Mouse (Mus musculus) erythroblast, adult 5-6 weeks (primary cell): Measurements from ENCODE around the gene Atp6v1g2. TPM values are rescaled to one million over a fixed set of nuclear protein-coding genes. Genes with fewer than 3 reads are reported as not detected.

Experiments
- ATAC-seq: replicated peaks from 2 replicates; pipeline ENCODE4 v1.8.0; 2016; ENCODE audit warnings: moderate number of reproducible peaks, mild to moderate bottlenecking, moderate TSS enrichment, inconsistent platforms; ENCODE audit not compliant: poor library complexity, low FRiP score, severe bottlenecking
- total RNA-seq, 2 experiments: library from RNA; stranded (forward) in 1 of 2; stranded (reverse) in 1 of 2; fragments of 150-400 nt in 1 of 2; fragments of 200-764, 138-1000 nt in 1 of 2; gene quantifications; 2 replicates each; pipeline versions ENCODE4 v1.2.3 to v1.2.4; 2015 to 2017; ENCODE audit warnings: low replicate concordance in 2 of 2

The Atp6v1g2 gene
- total RNA-seq, 2 experiments from 2014 or later, result 2.7 to 3.8 TPM

DNA sequence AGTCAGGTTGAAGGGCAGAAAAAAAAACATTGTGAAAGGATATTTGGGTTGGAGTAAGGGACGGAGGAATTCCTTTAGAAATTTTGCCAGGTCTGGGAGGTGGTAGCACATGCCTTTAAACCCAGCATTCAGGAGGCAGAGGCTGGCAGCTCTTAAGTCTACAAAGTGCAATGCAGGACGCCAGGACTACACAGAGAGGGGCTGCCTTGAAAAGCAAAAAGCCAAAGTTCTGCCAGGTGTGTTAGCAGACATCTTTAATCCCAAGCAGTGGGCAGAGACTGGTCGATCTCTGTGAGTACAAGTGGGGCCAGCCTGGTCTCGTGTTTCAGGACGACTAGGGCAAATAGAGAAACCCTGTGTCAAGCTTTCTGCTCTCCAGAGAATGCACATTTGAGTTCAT is 18.5 kb downstream of the Atp6v1g2 start:
- no peak for ATAC-seq

DNA sequence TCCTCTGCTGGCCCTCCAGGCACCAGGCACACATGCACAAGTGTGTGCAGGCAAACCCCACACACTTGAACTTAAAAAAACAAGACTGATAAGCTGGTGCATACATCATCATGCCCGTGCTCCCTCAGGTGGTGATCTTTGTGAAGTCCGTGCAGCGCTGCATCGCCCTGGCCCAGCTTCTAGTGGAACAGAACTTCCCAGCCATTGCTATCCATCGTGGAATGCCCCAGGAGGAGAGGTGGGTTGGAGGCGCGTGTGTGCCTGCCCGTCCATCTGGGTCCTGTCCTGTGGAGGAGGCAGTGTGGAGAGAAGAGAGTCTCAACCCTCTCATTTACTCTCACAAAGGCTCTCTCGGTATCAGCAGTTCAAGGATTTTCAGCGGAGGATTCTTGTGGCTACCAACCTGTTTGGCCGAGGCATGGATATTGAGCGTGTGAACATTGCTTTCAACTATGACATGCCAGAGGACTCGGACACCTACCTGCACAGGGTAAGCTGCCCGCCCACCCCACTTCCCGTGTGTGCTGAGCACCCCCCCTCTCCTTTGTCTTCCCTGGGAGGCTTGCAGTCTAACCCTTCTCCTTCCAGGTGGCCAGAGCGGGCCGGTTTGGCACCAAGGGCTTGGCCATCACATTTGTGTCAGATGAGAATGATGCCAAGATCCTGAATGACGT is 19.3 kb downstream of the Atp6v1g2 start:
- no peak for ATAC-seq

DNA sequence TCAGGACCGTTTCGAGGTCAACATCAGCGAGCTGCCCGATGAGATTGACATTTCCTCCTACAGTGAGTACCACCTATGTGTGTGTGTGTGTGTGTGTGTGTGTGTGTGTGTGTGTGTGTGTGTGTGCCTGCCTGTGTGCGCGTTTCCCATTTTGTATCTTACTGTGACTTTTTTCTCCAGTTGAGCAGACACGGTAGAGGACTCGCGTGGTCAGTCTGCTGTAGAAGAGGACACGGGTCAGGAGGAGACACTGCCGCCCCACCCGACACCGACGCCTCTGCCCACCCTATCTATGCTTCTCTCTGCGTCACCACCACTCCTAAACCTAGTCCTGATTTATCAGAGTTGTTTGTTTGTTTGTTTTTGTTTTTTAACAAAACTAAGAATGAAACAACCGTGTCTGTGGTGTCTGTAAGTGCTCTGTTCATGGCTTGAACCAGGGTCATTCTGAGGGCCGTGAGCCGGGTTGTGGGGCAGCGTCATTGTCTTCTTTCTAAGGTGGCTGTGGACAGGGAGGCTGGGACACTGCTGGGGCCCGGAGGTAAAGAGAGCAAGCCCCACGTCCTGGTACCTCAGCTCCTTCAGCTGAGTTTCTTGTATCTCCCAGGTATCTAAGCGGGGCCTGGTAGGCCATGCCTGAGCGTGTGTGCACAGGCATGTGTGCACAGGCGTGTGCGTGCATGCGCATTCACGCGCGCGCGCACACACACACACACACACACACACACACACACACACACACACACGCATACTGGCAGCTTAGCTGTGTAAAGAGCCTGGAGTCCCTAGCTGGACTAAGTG is 20.0 kb downstream of the Atp6v1g2 start:
- no peak for ATAC-seq

DNA sequence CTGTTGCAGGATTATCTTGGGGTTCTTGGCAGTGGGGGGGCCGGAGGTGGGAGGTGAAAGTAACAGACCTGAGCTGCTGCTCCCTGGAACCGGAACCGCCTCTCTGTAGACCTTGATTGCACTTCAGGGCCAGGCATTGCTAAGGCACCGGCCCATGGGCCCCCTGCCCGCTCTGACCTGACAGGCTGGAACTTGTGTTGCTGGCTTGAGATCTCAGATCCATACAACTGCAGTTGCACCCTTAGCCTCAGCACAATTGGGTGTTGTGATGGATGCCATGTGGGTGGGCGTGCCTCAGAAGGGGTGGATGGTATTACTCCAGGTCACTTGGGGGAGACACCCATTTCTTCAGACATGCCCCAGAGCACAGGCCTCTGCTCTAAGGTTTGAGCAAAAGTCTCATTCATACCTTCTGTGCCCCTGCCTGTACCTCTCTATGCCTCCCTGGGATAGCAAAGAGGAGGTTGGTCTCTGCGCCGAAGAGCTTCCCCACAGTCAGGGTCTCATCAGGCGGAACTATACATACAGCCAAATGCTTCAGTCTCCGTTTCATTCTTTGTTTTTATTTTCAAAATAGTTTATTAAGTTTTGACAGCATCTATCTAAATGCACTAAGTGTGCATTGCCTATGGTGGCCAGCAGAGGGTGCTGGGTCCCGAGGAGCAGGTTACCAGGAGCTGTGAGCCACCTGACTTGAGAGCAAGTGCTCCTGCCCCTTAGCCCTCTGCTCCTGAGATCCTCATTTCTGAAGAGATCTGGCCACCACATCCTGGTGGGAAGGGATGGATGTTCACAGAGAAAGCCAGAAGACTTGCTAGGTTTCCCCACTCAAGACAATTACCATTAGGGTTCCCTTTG is 21.0 kb downstream of the Atp6v1g2 start:
- peak; percentile 69 for ATAC-seq

DNA sequence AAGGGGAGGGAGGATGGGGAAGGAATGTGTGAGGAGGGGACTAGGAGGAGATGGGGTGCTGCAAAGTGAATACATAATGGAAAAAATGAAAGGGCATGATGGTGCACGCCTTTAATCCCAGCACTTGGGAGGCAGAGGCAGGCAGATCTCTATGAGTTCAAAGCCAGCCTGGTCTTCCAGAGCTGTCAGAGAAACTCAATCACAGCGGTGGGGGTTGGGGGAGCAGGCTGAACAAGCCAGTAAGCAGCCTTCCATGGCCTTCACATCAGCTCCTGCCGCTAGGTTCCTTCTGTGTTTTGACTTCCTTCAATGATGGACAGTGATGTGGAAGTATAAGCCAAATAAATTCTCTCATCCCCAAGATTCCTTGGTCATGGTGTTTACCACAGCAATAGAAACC is 21.8 kb downstream of the Atp6v1g2 start:
- ATAC-seq, result no peak

DNA sequence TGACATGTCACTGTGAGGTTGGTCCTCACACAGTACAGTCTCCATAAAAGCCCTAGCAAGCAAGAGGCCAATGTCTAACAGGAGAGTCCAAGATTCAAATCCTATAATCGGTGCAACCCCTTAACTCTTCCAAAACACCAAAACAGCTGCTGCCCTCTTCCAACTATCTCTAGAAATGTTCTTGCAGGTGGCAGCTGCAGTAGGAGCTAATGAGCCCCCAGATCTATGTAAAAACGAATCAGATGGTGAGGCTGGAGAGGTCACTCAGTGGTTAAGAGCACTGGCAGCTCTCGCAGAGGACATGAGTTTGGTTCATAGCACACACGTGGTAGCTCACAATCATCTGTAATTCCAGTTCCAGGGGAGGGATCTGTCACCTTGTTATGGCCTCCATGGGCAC is 22.2 kb downstream of the Atp6v1g2 start:
- ATAC-seq, result no peak

DNA sequence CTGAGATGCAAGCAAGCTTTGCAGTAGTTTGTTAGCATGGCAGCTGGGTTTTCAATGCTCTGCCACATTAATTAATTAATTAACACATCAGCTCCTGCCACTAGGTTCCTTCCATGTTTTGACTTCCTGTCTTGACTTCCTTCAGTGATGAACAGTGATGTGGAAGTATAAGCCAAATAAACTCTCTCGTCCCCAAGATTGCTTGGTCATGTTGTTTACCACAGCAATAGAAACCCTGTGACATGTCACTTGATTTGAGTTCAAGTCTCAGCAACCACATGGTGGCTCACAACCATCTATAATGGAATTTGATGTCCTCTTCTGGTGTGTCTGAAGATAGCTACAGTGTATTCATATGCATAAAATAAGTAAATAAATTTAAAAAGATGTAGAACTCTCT is 23.9 kb downstream of the Atp6v1g2 start:
- ATAC-seq, result peak; percentile 60

DNA sequence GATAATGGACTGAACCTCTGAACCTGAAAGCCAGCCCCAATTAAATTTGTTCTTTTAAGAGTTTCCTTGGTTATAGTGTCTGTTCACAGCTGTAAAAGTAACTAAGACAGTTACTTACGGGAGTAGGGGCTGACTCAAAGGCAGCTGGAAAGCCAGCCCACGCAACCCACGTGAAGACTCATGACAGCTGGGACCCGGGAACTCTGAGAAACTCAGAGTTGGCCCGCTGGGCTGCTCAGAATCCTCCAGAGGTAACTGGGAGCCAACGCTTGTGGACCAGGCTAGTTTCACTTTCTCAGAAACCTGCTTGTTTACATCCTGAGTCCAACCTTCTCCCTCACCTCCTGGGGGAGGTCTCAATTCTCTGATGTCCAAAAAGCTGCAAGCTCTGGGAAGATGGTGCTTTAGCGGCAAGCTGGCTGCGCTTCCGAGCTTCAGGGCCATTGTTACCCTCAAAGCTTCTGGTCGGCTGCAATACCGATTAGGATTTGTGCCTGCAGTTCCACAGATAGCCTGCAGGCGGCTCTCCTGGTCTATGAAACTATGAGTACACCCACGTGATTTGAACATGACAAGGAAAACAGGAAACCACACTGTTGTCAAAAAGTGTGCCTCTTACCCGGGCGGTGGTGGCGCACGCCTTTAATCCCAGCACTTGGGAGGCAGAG is 24.5 kb downstream of the Atp6v1g2 start:
- ATAC-seq, result peak; percentile 68

DNA sequence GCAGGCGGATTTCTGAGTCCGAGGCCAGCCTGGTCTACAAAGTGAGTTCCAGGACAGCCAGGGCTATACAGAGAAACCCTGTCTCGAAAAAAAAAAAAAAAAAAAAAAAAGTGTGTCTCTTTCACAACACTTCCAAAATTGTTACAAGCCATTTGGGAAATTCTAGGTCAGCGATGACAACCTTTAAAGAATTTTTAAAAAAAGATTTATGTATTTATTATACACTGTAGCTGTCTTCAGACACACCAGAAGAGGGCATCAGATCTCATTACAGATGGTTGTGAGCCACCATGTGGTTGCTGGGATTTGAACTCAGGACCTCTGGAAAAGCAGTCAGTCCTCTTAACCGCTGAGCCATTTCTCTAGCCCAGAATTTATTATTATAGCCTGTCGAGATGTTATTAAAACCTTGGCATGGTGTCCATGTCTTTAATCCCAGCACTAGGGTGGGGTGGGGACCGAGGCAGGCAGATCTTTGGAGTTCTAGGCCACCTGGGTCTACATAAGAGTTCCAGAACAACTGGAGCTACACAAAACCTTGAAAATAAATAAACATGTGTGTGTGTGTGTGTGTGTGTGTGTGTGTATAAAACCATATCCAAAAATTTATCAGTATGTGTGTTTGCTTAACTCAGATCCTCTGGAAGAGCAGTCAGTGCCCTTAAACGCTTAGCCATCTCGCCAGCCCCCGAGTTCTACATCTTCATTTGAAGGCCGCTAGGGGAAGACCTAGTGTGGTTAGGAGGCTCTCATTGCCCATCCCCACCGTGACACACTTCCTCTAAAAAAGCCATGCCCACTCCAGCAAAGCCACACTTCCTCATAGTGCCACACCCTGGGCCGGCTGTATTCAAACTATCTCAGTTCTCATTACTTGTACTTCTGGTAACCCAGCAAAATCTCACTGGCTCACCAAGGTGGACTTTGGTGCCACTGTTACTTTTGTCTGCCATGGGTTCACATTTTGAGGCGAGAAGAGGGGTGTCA is 25.3 kb downstream of the Atp6v1g2 start:
- no peak for ATAC-seq

DNA sequence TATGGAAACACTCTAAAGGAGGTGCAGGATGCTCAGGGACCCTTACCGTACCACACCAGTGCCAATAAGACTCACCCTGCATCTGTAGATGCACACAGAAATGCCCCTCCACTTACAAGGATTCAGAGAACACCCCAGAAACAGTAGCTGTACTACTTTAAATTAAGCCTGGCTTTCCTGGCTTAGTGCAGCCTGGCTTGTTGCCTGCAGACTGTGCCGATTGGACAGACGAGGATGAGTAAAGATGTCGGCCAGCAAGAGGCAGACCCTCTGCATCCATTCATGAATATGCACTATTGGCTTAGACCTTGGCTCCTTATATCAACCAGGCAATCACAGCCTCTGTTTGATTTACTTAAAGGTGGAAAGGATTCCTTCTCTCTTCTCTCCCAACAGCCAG is 26.2 kb downstream of the Atp6v1g2 start:
- no peak for ATAC-seq

DNA sequence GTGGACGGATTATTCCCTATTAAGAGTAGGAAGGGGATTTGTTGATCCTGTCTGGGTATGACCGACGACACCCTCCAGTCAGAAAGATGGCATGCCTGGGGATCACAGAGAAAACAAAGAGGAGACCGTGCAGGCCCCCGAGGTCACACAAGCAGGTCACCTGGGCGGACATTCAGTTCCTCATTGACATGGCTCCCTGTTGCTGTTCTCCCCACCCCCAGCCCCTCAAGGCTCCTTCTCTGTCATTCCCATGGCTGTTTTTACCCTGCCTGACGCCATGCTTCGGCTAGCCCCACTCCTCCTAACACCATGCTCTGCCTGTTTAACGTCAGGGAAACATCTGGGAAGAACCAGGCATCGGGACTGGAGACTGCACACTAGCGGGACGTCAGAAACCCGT is 28.2 kb downstream of the Atp6v1g2 start:
- ATAC-seq, result no peak

DNA sequence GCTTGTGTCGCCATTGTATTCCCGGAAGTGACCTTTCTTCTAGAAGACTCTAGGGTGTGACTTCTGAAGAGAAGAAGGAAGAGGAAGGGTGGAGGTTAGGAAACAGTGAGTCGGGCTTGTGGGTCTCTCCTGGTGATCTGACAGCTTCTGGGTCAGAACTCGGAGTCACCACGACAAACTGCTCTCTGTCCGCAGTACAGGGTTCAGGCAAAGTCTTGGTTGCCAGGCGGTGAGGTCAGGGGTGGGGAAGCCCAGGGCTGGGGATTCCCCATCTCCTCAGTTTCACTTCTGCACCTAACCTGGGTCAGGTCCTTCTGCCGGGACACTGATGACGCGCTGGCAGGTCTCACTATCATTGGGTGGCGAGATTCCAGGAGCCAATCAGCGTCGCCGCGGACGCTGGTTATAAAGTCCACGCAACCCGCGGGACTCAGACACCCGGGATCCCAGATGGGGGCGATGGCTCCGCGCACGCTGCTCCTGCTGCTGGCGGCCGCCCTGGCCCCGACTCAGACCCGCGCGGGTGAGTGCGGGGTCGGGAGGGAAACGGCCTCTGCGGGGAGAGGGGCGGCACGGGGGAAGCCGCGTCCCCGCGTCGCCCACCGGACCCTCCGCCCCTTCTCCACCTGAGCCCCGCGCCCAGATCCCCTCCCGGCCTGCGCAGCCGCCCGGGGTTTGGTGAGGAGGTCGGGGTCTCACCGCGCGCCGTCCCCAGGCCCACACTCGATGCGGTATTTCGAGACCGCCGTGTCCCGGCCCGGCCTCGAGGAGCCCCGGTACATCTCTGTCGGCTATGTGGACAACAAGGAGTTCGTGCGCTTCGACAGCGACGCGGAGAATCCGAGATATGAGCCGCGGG is 29.4 kb downstream of the Atp6v1g2 start, which contains the start of gene H2-D1:
H2-D1 (plus strand) TSS at position 67 of the 859 bp plus-strand sequence.
- ATAC-seq, result peak; percentile 93

DNA sequence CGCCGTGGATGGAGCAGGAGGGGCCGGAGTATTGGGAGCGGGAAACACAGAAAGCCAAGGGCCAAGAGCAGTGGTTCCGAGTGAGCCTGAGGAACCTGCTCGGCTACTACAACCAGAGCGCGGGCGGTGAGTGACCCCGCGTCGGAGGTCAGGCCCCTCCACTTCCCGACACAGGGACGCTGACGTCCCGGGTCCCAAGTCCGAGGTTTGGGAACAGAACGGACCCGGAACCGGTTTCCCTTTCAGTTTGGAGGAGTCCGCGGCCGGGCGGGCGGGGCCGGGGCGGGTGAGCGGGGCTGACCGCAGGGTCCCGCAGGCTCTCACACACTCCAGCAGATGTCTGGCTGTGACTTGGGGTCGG is 30.0 kb downstream of the Atp6v1g2 start:
- ATAC-seq, result no peak; the same call in 1 of the 2 replicates

DNA sequence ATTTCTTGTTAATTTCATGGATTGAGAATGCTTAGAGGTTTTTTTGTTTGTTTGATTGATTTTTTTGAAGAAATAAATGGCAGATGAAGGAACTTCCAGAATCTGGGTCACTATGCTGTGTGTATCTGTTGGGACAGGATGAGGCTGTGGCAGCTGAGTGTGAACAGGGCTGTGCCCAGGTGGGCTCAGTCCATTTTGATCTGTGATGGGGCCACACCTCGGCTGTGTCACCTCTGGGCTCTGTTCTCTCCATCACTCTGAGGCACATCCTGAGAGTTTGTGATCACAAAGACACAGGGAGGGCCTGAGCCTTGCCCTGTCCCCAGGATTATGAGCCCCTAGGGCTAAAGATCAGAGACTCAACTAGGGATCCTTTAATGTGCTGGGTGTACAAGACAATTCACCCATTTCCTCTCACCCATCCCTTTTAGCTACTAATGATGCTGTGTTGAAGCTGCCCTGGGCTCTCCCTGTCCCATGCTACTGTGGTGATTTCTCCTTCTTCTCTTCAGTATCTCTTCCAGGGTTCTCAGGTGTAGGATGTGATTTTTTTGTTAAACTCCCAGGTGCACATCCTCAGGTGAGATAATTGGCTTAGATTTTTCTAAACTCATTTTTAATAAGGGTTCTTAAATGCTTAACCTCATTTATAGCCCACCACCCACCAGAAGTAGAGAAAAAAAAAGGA is 34.1 kb downstream of the Atp6v1g2 start:
- ATAC-seq, result no peak

DNA sequence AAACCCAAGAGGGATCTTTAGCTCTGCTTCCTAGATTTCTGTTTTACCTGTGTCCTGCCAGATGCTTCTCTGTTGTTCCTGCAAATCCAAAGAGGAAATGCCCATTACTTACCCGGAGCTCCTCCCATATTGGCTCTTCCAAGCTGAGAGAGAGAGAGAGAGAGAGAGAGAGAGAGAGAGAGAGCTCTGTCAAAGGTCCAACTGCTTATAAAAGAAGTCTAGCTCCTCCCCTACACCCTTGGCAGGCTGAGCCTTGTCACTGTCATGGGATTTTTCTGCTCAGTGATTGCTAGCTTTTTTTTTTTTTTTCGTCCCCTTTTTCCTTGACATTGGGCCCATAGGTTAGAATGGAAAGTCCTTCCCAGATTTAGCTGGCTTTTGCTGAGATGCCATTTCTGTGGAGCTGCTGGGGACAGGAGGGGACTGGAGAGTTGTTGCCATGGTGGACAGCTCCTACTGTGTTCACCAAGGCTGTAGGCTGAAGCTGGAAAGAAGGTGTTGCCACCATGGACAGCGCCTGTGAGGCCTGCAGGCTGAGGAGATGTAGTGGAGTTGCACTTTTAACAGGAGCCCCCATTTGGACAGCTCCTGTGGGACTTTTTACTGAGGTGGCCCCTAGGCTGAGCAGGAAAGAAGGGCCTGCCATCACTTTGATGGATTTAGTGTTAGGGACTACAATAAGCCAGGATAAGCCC is 36.3 kb downstream of the Atp6v1g2 start:
- no peak for ATAC-seq

DNA sequence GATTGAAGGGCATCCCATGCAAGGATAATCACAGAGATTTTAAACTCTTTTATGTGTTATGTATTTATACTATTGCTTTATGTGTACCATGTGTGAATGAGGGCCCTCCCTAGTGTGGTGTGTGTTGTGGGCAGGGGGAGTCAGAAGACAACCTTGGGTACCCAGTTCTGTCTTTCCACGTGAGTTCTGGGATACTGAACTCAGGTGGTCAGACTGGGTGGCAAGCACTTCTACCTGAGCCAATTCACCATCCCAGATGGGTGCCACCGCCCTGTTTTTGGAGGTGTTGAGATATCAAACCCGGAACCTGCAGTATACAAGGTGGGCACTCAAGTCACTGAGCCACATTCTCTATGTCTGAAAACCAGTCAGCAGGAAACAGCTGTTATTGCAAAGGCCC is 38.8 kb downstream of the Atp6v1g2 start:
- no peak for ATAC-seq

DNA sequence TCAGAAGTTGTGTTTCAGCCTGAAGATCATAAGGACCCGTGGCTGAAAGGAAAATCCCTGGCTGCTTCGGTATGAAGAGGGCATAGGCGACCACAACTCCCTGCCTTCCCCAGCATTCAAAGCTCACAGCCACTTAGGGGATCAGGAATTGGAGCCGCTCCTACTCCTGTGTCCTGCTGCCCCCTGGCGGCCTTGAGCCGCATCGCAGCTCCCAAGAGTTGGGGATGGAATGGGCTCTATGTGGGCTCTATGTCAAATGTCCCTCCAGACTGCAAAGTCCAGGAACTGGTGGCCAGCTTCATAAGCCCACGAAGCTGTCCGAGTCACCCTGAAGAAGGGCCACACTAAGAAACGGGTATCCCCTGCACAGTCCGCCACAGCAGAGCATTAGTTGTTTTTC is 41.3 kb downstream of the Atp6v1g2 start:
- peak; percentile 93 for ATAC-seq
